Mouse (Mus musculus): ENCODE measurements at regions not wholly inside any gene's neighbourhood (a gene's known extent, or its start where the extent isn't known, plus 50 kb on each side); places are given as distances from the start of the nearest gene placed in this dataset.
A peak's percentile ranks its signal among the peaks of the same experiment; 100 is the strongest.

- no peak for DNase-seq (ENCODE audit: extremely low spot score in 1 of 2, low spot score in 1 of 2)
These were observed 109.5 kb upstream of the Peli1 start for GRCm38 (mm10) chr11:20981588-20981987.

- no peak for DNase-seq (ENCODE audit: extremely low spot score in 1 of 2, low spot score in 1 of 2)
These were observed 109.1 kb upstream of the Peli1 start for GRCm38 (mm10) chr11:20982010-20982409.

GRCm38 (mm10) chr11:20982500-20982899 lies 108.6 kb upstream of the Peli1 start:
- no peak for DNase-seq (ENCODE audit: extremely low spot score in 1 of 2, low spot score in 1 of 2)

GRCm38 (mm10) chr11:20985069-20985759 lies 105.9 kb upstream of the Peli1 start:
- no peak for DNase-seq (ENCODE audit: extremely low spot score in 1 of 2, low spot score in 1 of 2)

GRCm38 (mm10) chr11:20985771-20986170 lies 105.3 kb upstream of the Peli1 start:
- no peak for DNase-seq (ENCODE audit: extremely low spot score in 1 of 2, low spot score in 1 of 2)

- DNase-seq (ENCODE audit: extremely low spot score in 1 of 2, low spot score in 1 of 2): no peak
These were observed 103.8 kb upstream of the Peli1 start for GRCm38 (mm10) chr11:20987171-20987815.

GRCm38 (mm10) chr11:20987841-20988251 lies 103.2 kb upstream of the Peli1 start:
- peak; percentile 87 for DNase-seq (ENCODE audit: extremely low spot score in 1 of 2, low spot score in 1 of 2)

GRCm38 (mm10) chr11:20988871-20989270 lies 102.2 kb upstream of the Peli1 start:
- DNase-seq (ENCODE audit: extremely low spot score in 1 of 2, low spot score in 1 of 2): no peak

GRCm38 (mm10) chr11:20993580-20993979 lies 97.5 kb upstream of the Peli1 start:
- DNase-seq (ENCODE audit: extremely low spot score in 1 of 2, low spot score in 1 of 2): no peak

GRCm38 (mm10) chr11:21001400-21001799 lies 89.7 kb upstream of the Peli1 start:
- DNase-seq (ENCODE audit: extremely low spot score in 1 of 2, low spot score in 1 of 2): no peak

- DNase-seq (ENCODE audit: extremely low spot score in 1 of 2, low spot score in 1 of 2): no peak
These were observed 83.9 kb upstream of the Peli1 start for GRCm38 (mm10) chr11:21007222-21007621.

GRCm38 (mm10) chr11:21009505-21009904 lies 81.6 kb upstream of the Peli1 start:
- no peak for DNase-seq (ENCODE audit: extremely low spot score in 1 of 2, low spot score in 1 of 2)

- DNase-seq (ENCODE audit: extremely low spot score in 1 of 2, low spot score in 1 of 2): no peak
These were observed 80.2 kb upstream of the Peli1 start for GRCm38 (mm10) chr11:21010867-21011266.

GRCm38 (mm10) chr11:21014250-21014649 lies 76.8 kb upstream of the Peli1 start:
- peak in 1 of 2 experiments; percentile 51 for DNase-seq (ENCODE audit: extremely low spot score in 1 of 2, low spot score in 1 of 2)

- no peak for DNase-seq (ENCODE audit: extremely low spot score in 1 of 2, low spot score in 1 of 2)
These were observed 75.6 kb upstream of the Peli1 start for GRCm38 (mm10) chr11:21015536-21015935.

GRCm38 (mm10) chr11:21016133-21016746 lies 74.9 kb upstream of the Peli1 start:
- no peak for DNase-seq (ENCODE audit: extremely low spot score in 1 of 2, low spot score in 1 of 2)

- no peak for DNase-seq (ENCODE audit: extremely low spot score in 1 of 2, low spot score in 1 of 2)
These were observed 74.2 kb upstream of the Peli1 start for GRCm38 (mm10) chr11:21016791-21017329.

GRCm38 (mm10) chr11:21019829-21020228 lies 71.3 kb upstream of the Peli1 start:
- peak in 1 of 2 experiments; percentile 32 for DNase-seq (ENCODE audit: extremely low spot score in 1 of 2, low spot score in 1 of 2)

GRCm38 (mm10) chr11:21024111-21024510 lies 67.0 kb upstream of the Peli1 start:
- no peak for DNase-seq (ENCODE audit: extremely low spot score in 1 of 2, low spot score in 1 of 2)

GRCm38 (mm10) chr11:21024521-21024920 lies 66.6 kb upstream of the Peli1 start:
- DNase-seq (ENCODE audit: extremely low spot score in 1 of 2, low spot score in 1 of 2): no peak

GRCm38 (mm10) chr11:21027299-21027698 lies 63.8 kb upstream of the Peli1 start:
- DNase-seq (ENCODE audit: extremely low spot score in 1 of 2, low spot score in 1 of 2): no peak

- DNase-seq (ENCODE audit: extremely low spot score in 1 of 2, low spot score in 1 of 2): no peak
These were observed 60.7 kb upstream of the Peli1 start for GRCm38 (mm10) chr11:21030362-21030761.
